Mouse (Mus musculus) heart, adult 2 months (tissue): ENCODE results near the gene Mospd2. TPM values are rescaled to one million over a fixed set of nuclear protein-coding genes. Genes with fewer than 3 reads are reported as not detected.

Experiments
- DNase-seq, 2 experiments: peaks; one replicate each; pipeline ENCODE4 v3.0.0; 2021
- H3K27ac ChIP-seq: fragments of 200-600 bp; 2 replicates; pipeline ENCODE4 v1.8.1; 2022
- H3K27me3 ChIP-seq: fragments of 200-500 bp; 2 replicates; pipeline ENCODE4 v1.6.1; 2012; ENCODE audit warnings: mild to moderate bottlenecking, low read length, inconsistent platforms, mixed read lengths; ENCODE audit not compliant: control insufficient read depth, insufficient read depth
- H3K36me3 ChIP-seq: fragments of 200-500 bp; 2 replicates; pipeline ENCODE4 v1.6.1; 2012; ENCODE audit warnings: low read length, inconsistent platforms; ENCODE audit not compliant: control insufficient read depth, insufficient read depth
- H3K4me1 ChIP-seq: fragments of 200-500 bp; 2 replicates; pipeline ENCODE4 v1.6.1; 2011; ENCODE audit warnings: low read length; ENCODE audit not compliant: control insufficient read depth, insufficient read depth
- H3K4me3 ChIP-seq: fragments of 200-600 bp; 2 replicates; pipeline ENCODE4 v1.8.1; 2022
- H3K79me2 ChIP-seq: fragments of 200-500 bp; replicated peaks from 2 replicates; pipeline ENCODE4 v1.6.1; 2012; ENCODE audit warnings: mild to moderate bottlenecking, inconsistent platforms, low read length, moderate library complexity, mixed read lengths; ENCODE audit not compliant: control insufficient read depth, insufficient read depth
- H3K9ac ChIP-seq: fragments of 200-500 bp; 2 replicates; pipeline ENCODE4 v1.6.1; 2012; ENCODE audit warnings: low read depth, mild to moderate bottlenecking, control low read depth, inconsistent platforms, low read length, mixed read lengths
- CTCF ChIP-seq: fragments of 200-600 bp; IDR thresholded peaks from 2 replicates; pipeline ENCODE4 v1.8.1; 2022; ENCODE audit warnings: antibody characterized with exemption, mild to moderate bottlenecking, moderate library complexity
- EP300 ChIP-seq: fragments of 200-500 bp; IDR thresholded peaks from 2 replicates; pipeline ENCODE4 v1.6.1; 2011; ENCODE audit warnings: low read depth, low read length, control low read depth; ENCODE audit not compliant: insufficient read depth
- POLR2A ChIP-seq: fragments of 200-500 bp; IDR thresholded peaks from 2 replicates; pipeline ENCODE4 v1.6.1; 2011; ENCODE audit warnings: mild to moderate bottlenecking, low read depth, low read length, control low read depth; ENCODE audit not compliant: insufficient read depth
- WGBS: fragments of 180-500 bp; shearing (Covaris S2); methylation state at CpG from one replicate; pipeline ENCODE4 v1.1.7; 2018; 5-methylcytosine and 5-hydroxymethylcytosine counted together
- intact Hi-C: fragments of 180-260 bp; cut with DNase I; formaldehyde crosslinking; loops from one replicate; pipeline ENCODE4 v1.15.1; 2025
- polyA plus RNA-seq: library from polyadenylated mRNA; depleted of rRNA; stranded (reverse); fragments of >200 nt; gene quantifications from 2 replicates; pipeline ENCODE4 v1.2.3, GENCODE M21; 2012
- total RNA-seq, 2 experiments: library from RNA; stranded (reverse); gene quantifications; 2 replicates each; pipeline ENCODE4 v1.2.3; 2021

Mospd2 gene
- total and polyA plus RNA-seq, 3 experiments = 2.9 to 12.7 (median 11.5) TPM

DNA sequence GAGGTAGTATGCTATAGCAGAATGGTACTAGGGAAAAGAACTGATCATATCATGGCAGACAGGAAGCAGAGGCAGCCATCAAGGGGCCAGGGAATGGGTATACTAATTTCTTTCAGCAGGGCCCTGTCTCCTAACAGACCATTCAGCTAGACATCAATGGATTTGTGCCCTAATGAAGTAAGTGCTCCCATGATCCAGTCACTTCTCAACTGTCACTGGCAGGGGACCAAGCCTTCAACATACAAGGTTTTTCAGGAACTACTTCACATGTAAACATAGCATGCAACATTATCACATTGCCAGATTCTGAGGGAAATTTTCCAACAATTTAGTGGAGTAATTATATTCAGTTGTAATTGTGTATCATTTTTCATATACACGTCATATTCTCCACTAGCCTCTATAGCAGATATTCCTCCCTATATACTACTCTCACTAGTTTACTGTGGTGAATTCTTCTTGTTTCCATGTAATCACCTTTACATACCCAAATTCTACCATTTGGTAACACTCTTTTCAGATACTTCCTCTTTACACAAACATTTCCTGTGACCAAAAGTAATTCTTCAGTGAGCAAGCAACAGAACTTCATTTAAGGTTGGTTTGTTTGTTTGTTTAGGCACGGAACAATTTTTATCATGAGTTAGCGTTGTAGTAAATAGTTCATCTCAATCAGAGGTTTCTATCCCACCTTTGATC lies 14.3 kb downstream of the Mospd2 start:
- Histone ChIP-seq H3K4me1 (peaks cover 1% of the 10 kb centered on the region), H3K27ac (no peak overlapping the region), H3K36me3 (no peaks in the 10 kb centered on the region; the same call in 1 of the 2 replicates), H3K4me3 (no peak overlapping the region), H3K79me2 (no peaks in the 10 kb centered on the region; the same call in 1 of the 2 replicates), H3K9ac (no peak overlapping the region), H3K27me3 (no peaks in the 10 kb centered on the region)
- WGBS = 67% methylated on average over 3 of the region's 3 CpGs
- TF ChIP-seq EP300 = no peak
- TF ChIP-seq CTCF = no peak
- TF ChIP-seq POLR2A = no peak
- intact Hi-C loops = no loop called here
- DNase-seq = no peak

- peak in 1 of 2 experiments; percentile 46 for DNase-seq
- intact Hi-C loops = loop anchor here (5.0 kb wide), 1 partner anchor 50 kb away; the partner anchor contains the start of gene Gm17604
Observed at GRCm38 (mm10) chrX:164952601-164953375, 27.4 kb downstream of the Mospd2 start.

DNA sequence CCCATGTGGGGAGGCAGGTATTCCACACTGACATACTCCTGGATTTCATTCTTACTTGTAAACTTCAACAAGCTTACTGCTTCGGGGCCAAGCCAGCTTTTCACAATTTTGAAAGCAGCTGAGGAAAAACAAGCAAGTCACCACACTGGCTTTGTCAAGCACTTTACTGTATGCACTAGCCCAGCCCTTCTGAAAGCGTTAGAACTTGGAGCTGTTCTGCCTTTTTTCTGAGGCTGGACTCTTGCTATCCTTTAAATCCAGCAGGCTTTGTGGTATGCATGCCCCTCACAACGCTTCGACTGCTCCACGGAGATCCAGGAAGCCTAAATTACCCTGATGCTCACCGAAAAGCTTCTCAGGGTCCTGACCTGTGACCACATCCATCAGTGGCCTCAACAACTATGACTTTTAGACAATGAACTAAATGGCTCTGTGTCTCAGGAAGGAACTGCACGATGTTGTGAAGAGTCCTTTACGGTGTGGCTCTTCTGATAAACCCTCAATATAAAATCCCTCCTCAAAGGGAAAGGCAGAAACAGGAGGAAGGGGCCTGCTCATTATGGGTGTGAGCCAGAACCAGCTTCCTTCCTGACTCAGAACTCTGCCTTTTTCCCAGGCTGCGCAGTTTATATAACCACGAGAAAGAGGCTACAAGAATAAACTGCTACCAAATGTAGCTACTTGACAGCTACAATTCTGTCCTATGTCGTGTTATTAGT lies 28.2 kb downstream of the Mospd2 start:
- TF ChIP-seq POLR2A (no peak), EP300 (no peak), CTCF (no peak)
- peaks cover 2% of the 10 kb centered on the region; the same call in 1 of the 2 replicates for H3K36me3 ChIP-seq
- WGBS = 45% methylated on average over 11 of the region's 11 CpGs
- H3K4me1 ChIP-seq = peaks cover 1% of the 10 kb centered on the region
- intact Hi-C loops = loop anchor here (5.0 kb wide), 1 partner anchor 50 kb away; the partner anchor contains the start of gene Gm17604
- no peak overlapping the region for H3K9ac ChIP-seq
- H3K79me2 ChIP-seq = no peaks in the 10 kb centered on the region
- no peak overlapping the region for H3K4me3 ChIP-seq
- DNase-seq = peak in 1 of 2 experiments; percentile 13
- peak overlapping the region; percentile 79 for H3K27ac ChIP-seq
- H3K27me3 ChIP-seq = no peaks in the 10 kb centered on the region

More at GRCm38 (mm10) chrX:164952601-164953375, 27.4 kb downstream of the Mospd2 start:
- Histone ChIP-seq H3K27me3 (no peaks in the 10 kb centered on the region), H3K36me3 (peaks cover 2% of the 10 kb centered on the region; the same call in 1 of the 2 replicates), H3K27ac (peak overlapping the region; percentile 79), H3K4me3 (no peak overlapping the region), H3K4me1 (peaks cover 1% of the 10 kb centered on the region), H3K9ac (no peak overlapping the region), H3K79me2 (no peaks in the 10 kb centered on the region)
- TF ChIP-seq CTCF (no peak), EP300 (no peak), POLR2A (no peak)
- WGBS = 44% methylated on average over 5 of the region's 5 CpGs

GRCm38 (mm10) chrX:164941540-164941939 lies 38.6 kb downstream of the Mospd2 start:
- peak; percentile 8 to 21 for DNase-seq
- no peaks in the 10 kb centered on the region for H3K27me3 ChIP-seq
- intact Hi-C loops = no loop called here
- no peaks in the 10 kb centered on the region for H3K4me1 ChIP-seq
- H3K27ac ChIP-seq = no peak overlapping the region
- no peaks in the 10 kb centered on the region for H3K79me2 ChIP-seq
- H3K9ac ChIP-seq = no peak overlapping the region
- H3K36me3 ChIP-seq = no peaks in the 10 kb centered on the region
- H3K4me3 ChIP-seq = no peak overlapping the region
- TF ChIP-seq EP300 (no peak), POLR2A (no peak), CTCF (no peak)
- 79% methylated on average over 5 of the region's 5 CpGs for WGBS

GRCm38 (mm10) chrX:164912993-164913392 lies 67.2 kb downstream of the Mospd2 start:
- H3K4me3 ChIP-seq = no peak overlapping the region
- DNase-seq = no peak
- H3K9ac ChIP-seq = no peak overlapping the region
- intact Hi-C loops = no loop called here
- no peak for TF ChIP-seq CTCF
- no peak for TF ChIP-seq EP300
- TF ChIP-seq POLR2A = no peak
- H3K4me1 ChIP-seq = no peaks in the 10 kb centered on the region
- no peaks in the 10 kb centered on the region for H3K79me2 ChIP-seq
- no peaks in the 10 kb centered on the region for H3K27me3 ChIP-seq
- 43% methylated on average over 3 of the region's 3 CpGs for WGBS
- no peaks in the 10 kb centered on the region for H3K36me3 ChIP-seq
- no peak overlapping the region for H3K27ac ChIP-seq
